Mouse (Mus musculus): ENCODE data around the gene Shq1. TPM values are rescaled to one million over a fixed set of nuclear protein-coding genes. Genes with fewer than 3 reads are reported as not detected.

The Shq1 gene
- 16.6 and 18.6 TPM in 2 replicates for polyA plus RNA-seq (2014; fragmentation: Nextera tagmentation; extraction: Ambion mirVana)

DNA sequence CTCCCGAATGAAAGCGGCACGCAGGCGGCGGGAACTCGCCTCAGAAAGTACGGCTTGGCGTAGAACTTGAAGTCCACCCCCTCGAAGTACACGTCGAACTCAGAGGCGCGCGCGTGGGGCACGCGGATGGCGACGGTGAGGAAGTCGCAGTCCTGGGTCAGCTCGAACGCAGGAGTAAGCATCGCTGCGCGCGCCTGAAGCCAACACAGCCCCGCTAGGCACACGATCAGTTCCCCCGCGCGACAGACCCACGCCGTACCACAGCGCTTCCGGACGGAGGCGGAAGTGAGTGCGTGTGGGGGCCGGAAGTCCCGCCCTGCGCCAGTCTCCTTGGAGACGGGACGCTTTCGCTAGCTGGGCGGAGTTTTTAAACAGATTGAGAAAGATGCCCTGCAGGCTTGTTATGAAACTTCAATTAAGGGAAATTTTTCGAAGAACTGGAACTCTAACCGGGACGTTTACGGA, at the start of gene Shq1:
Gene Shq1 (minus strand): TSS at position 278 of the 465 bp plus-strand sequence.
- Histone ChIP-seq H3K27me3 (replicated peaks; ENCODE audit: control insufficient read depth, insufficient read depth, low read length) (no peaks in the 10 kb centered on the region), H3K9ac (ENCODE audit: low read length) (peak within 1 kb of the TSS; percentile 55), H3K36me3 (ENCODE audit: control insufficient read depth, insufficient read depth, low read length) (no peaks in the 10 kb centered on the region), H3K27ac (ENCODE audit: low read depth) (no peak within 1 kb of the TSS), H3K4me1 (replicated peaks; ENCODE audit: control insufficient read depth, insufficient read depth, low read length) (peaks cover 14% of the 10 kb centered on the region), H3K4me3 (ENCODE audit: low read depth, low read length) (peak within 1 kb of the TSS; percentile 85), H3K9me3 (ENCODE audit: control insufficient read depth, low read length) (no peaks in the 10 kb centered on the region), H3K4me2 (ENCODE audit: low read length) (peak within 1 kb of the TSS; percentile 84)
- under 1% methylated on average over 49 of the region's 49 CpGs for WGBS
- DNase-seq (ENCODE audit: low spot score) = peak; percentile 91
- ATAC-seq (replicated peaks; ENCODE audit: low FRiP score, low TSS enrichment, low read depth) = peak; percentile 89

DNA sequence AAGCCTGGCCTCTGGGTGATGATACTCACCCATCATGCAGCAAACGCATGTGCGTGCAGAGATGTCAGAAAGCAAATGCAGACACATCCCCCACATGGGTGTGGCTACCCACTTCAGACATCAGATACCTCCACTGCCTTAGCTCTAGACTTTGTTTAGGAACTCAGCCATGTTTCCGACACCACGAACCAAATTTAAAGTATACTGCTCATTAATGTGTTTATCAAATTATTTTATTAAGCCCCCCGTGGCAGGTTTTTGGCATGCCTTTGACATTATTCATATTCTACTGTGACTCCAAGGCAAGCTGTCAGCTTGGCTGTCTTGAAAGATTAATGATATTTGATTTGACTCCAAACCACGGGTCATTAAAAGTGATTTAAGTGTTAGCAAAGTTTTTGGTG, 49.1 kb upstream of the Shq1 start:
- WGBS = 54% methylated on average over 6 of the region's 6 CpGs
- Histone ChIP-seq H3K4me3 (ENCODE audit: low read depth, low read length) (no peak overlapping the region), H3K27ac (ENCODE audit: low read depth) (no peak overlapping the region), H3K36me3 (ENCODE audit: control insufficient read depth, insufficient read depth, low read length) (no peaks in the 10 kb centered on the region), H3K4me1 (replicated peaks; ENCODE audit: control insufficient read depth, insufficient read depth, low read length) (no peaks in the 10 kb centered on the region), H3K9ac (ENCODE audit: low read length) (no peak overlapping the region), H3K27me3 (replicated peaks; ENCODE audit: control insufficient read depth, insufficient read depth, low read length) (no peaks in the 10 kb centered on the region), H3K9me3 (ENCODE audit: control insufficient read depth, low read length) (no peaks in the 10 kb centered on the region), H3K4me2 (ENCODE audit: low read length) (no peak overlapping the region)
- ATAC-seq (replicated peaks; ENCODE audit: low FRiP score, low TSS enrichment, low read depth) = no peak
- DNase-seq (ENCODE audit: low spot score) = no peak

DNA sequence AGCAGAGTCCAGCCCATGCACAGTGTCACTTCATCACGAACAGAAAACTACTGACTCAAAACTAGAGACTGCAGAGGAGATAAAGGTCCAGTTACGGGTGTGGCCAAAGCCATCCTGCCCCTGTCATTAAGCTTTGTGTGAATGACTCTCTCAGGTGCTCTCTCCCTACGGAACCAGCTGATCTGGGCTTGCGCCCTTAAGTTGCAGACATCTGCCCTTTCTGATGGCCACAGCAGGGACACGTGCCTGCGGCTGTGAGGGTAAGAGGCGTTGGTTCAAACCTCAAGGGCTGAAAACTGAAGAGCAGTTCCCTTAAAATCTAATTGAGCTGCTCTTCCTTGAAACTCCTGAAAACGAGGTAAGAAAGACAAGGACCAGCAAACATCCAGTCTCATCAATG, 45.9 kb upstream of the Shq1 start:
- 71% methylated on average over 8 of the region's 8 CpGs for WGBS
- Histone ChIP-seq H3K9me3 (ENCODE audit: control insufficient read depth, low read length) (no peaks in the 10 kb centered on the region), H3K27me3 (replicated peaks; ENCODE audit: control insufficient read depth, insufficient read depth, low read length) (no peaks in the 10 kb centered on the region), H3K4me3 (ENCODE audit: low read depth, low read length) (no peak overlapping the region), H3K36me3 (ENCODE audit: control insufficient read depth, insufficient read depth, low read length) (no peaks in the 10 kb centered on the region), H3K27ac (ENCODE audit: low read depth) (no peak overlapping the region), H3K4me2 (ENCODE audit: low read length) (no peak overlapping the region), H3K9ac (ENCODE audit: low read length) (no peak overlapping the region), H3K4me1 (replicated peaks; ENCODE audit: control insufficient read depth, insufficient read depth, low read length) (no peaks in the 10 kb centered on the region)
- DNase-seq (ENCODE audit: low spot score) (no peak), ATAC-seq (replicated peaks; ENCODE audit: low FRiP score, low TSS enrichment, low read depth) (no peak)

DNA sequence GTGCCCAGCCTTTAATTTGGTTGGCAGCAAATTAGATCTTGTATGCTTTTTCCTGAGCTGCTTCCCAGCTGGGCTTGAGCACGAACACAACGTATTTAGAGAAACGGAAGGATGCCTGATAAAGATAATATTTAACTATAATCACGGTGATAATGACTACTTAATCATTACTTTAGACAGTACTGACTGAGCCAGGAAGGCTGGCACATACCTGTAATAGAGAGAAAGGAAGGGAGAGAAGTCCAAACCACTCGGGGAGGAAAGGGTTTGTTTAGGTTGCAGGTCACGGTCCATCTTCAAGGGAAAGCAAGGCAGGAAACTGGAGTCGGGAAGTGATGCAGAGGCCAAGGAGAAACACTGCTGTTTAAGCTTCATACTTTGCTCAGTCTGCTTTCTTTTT, 45.2 kb upstream of the Shq1 start:
- H3K4me2 ChIP-seq (ENCODE audit: low read length) = no peak overlapping the region
- 45% methylated on average over 7 of the region's 7 CpGs for WGBS
- H3K4me1 ChIP-seq (replicated peaks; ENCODE audit: control insufficient read depth, insufficient read depth, low read length) = no peaks in the 10 kb centered on the region
- no peaks in the 10 kb centered on the region for H3K9me3 ChIP-seq (ENCODE audit: control insufficient read depth, low read length)
- ATAC-seq (replicated peaks; ENCODE audit: low FRiP score, low TSS enrichment, low read depth) (no peak), DNase-seq (ENCODE audit: low spot score) (no peak)
- H3K27me3 ChIP-seq (replicated peaks; ENCODE audit: control insufficient read depth, insufficient read depth, low read length) = no peaks in the 10 kb centered on the region
- no peak overlapping the region for H3K9ac ChIP-seq (ENCODE audit: low read length)
- no peaks in the 10 kb centered on the region for H3K36me3 ChIP-seq (ENCODE audit: control insufficient read depth, insufficient read depth, low read length)
- H3K4me3 ChIP-seq (ENCODE audit: low read depth, low read length) = no peak overlapping the region
- H3K27ac ChIP-seq (ENCODE audit: low read depth) = no peak overlapping the region

DNA sequence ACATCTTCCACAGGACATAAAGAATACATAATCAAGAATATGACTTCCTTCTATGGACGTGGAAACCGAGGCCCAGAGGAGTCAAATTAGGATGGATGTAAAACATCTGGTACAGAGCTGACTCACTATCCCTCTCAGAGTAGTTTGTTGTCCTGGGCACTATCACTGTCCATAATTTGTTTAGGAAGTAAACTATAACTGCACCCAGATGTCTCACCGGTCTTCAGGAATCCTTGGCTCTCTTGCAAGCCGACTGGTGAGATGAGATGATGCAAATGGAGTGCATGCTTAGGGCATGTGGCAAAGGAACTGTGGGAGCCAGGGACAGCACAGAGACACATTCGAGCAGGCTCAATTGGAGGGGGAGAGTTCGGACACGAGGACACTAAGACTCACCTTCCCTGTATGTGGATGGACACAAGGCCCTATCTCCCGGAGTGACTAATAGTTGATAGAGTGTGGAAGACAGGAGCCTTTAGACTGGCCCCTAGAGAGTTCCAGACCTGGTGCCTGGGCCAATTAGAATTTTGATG, 44.4 kb upstream of the Shq1 start:
- H3K4me3 ChIP-seq (ENCODE audit: low read depth, low read length) = no peak overlapping the region
- no peak overlapping the region for H3K9ac ChIP-seq (ENCODE audit: low read length)
- H3K27me3 ChIP-seq (replicated peaks; ENCODE audit: control insufficient read depth, insufficient read depth, low read length) = no peaks in the 10 kb centered on the region
- H3K27ac ChIP-seq (ENCODE audit: low read depth) = no peak overlapping the region
- H3K4me1 ChIP-seq (replicated peaks; ENCODE audit: control insufficient read depth, insufficient read depth, low read length) = no peaks in the 10 kb centered on the region
- ATAC-seq (replicated peaks; ENCODE audit: low FRiP score, low TSS enrichment, low read depth) (no peak), DNase-seq (ENCODE audit: low spot score) (no peak)
- 77% methylated on average over 8 of the region's 8 CpGs for WGBS
- H3K9me3 ChIP-seq (ENCODE audit: control insufficient read depth, low read length) = no peaks in the 10 kb centered on the region
- H3K36me3 ChIP-seq (ENCODE audit: control insufficient read depth, insufficient read depth, low read length) = no peaks in the 10 kb centered on the region
- H3K4me2 ChIP-seq (ENCODE audit: low read length) = no peak overlapping the region

DNA sequence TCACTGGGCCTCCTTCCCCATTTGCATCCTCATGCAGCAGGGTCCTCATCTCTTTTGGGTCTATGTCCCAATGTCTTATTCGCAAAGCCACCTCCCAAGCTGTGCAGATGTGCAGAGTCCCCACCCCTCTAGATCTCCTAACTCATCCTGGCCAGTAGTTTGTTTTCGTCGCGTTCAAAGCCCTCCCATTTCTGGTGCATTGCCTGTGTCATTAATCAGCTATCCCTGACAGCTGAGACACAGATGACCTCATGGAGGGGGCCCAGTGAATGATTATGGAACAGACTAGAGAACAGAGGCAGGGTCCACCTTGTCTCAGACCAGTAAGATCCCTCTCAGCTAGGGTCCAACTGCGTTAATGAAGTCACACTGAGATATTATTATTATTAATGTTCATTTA, 39.9 kb upstream of the Shq1 start:
- no peak overlapping the region for H3K4me2 ChIP-seq (ENCODE audit: low read length)
- DNase-seq (ENCODE audit: low spot score) (no peak), ATAC-seq (replicated peaks; ENCODE audit: low FRiP score, low TSS enrichment, low read depth) (no peak)
- H3K9me3 ChIP-seq (ENCODE audit: control insufficient read depth, low read length) = no peaks in the 10 kb centered on the region
- H3K4me1 ChIP-seq (replicated peaks; ENCODE audit: control insufficient read depth, insufficient read depth, low read length) = no peaks in the 10 kb centered on the region
- no peak overlapping the region for H3K4me3 ChIP-seq (ENCODE audit: low read depth, low read length)
- no peak overlapping the region for H3K27ac ChIP-seq (ENCODE audit: low read depth)
- H3K36me3 ChIP-seq (ENCODE audit: control insufficient read depth, insufficient read depth, low read length) = no peaks in the 10 kb centered on the region
- WGBS = 69% methylated on average over 5 of the region's 5 CpGs
- peaks cover 6% of the 10 kb centered on the region; the same call in 1 of the 2 replicates for H3K27me3 ChIP-seq (replicated peaks; ENCODE audit: control insufficient read depth, insufficient read depth, low read length)
- no peak overlapping the region for H3K9ac ChIP-seq (ENCODE audit: low read length)

DNA sequence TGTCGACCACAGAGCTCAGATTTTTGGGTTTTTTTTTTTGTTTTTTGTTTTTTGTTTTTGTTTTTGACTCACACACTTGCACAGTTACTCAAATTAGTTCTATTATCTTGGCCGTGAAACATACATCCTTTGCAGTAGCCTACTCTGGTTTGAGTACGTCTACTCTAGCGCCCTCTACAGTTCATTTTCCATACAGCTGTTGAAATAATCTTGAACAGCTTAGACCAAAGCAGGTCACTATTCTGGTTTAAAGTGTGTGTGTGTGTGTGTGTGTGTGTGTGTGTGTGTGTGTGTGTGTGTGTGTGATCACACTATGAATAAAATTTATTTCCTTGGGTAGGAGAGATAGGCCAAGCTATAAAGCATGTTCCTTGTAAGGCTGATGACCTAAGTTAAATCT, 39.2 kb upstream of the Shq1 start:
- DNase-seq (ENCODE audit: low spot score) = no peak
- Histone ChIP-seq H3K9me3 (ENCODE audit: control insufficient read depth, low read length) (no peaks in the 10 kb centered on the region), H3K4me2 (ENCODE audit: low read length) (no peak overlapping the region)

DNA sequence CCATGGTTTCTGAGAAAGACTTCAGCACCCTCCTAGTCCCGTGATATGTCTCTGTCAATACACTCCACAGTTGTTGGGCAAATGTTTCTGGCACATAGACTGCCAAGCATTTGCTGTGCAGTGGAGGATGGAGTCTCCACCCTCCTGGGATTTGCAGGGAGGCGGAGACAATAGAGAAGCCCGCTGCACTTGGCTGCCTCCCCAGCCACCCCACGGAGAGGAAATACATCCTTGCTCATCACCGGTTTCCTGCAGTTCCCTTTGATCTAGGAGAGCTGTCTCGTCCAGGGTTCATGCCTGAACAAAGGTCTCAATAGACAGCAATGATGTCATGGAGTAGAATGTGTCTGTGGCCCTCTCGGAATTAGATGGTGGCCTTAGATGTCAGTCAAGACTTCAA, 38.5 kb upstream of the Shq1 start:
- Histone ChIP-seq H3K4me1 (replicated peaks; ENCODE audit: control insufficient read depth, insufficient read depth, low read length) (peaks cover 4% of the 10 kb centered on the region; the same call in 1 of the 2 replicates), H3K9ac (ENCODE audit: low read length) (no peak overlapping the region), H3K4me2 (ENCODE audit: low read length) (no peak overlapping the region), H3K27ac (ENCODE audit: low read depth) (no peak overlapping the region), H3K4me3 (ENCODE audit: low read depth, low read length) (no peak overlapping the region), H3K36me3 (ENCODE audit: control insufficient read depth, insufficient read depth, low read length) (no peaks in the 10 kb centered on the region), H3K27me3 (replicated peaks; ENCODE audit: control insufficient read depth, insufficient read depth, low read length) (peaks cover 16% of the 10 kb centered on the region), H3K9me3 (ENCODE audit: control insufficient read depth, low read length) (no peaks in the 10 kb centered on the region)
- DNase-seq (ENCODE audit: low spot score) (peak; percentile 53), ATAC-seq (replicated peaks; ENCODE audit: low FRiP score, low TSS enrichment, low read depth) (no peak)
- WGBS = 40% methylated on average over 7 of the region's 7 CpGs

More for the DNA sequence above, 39.2 kb upstream of the Shq1 start:
- Histone ChIP-seq H3K4me3 (ENCODE audit: low read depth, low read length) (no peak overlapping the region), H3K9ac (ENCODE audit: low read length) (no peak overlapping the region), H3K27ac (ENCODE audit: low read depth) (no peak overlapping the region), H3K4me1 (replicated peaks; ENCODE audit: control insufficient read depth, insufficient read depth, low read length) (peaks cover 3% of the 10 kb centered on the region; the same call in 1 of the 2 replicates), H3K36me3 (ENCODE audit: control insufficient read depth, insufficient read depth, low read length) (no peaks in the 10 kb centered on the region), H3K27me3 (replicated peaks; ENCODE audit: control insufficient read depth, insufficient read depth, low read length) (peaks cover 13% of the 10 kb centered on the region)
- ATAC-seq (replicated peaks; ENCODE audit: low FRiP score, low TSS enrichment, low read depth) = no peak
- 43% methylated on average over 4 of the region's 4 CpGs for WGBS

DNA sequence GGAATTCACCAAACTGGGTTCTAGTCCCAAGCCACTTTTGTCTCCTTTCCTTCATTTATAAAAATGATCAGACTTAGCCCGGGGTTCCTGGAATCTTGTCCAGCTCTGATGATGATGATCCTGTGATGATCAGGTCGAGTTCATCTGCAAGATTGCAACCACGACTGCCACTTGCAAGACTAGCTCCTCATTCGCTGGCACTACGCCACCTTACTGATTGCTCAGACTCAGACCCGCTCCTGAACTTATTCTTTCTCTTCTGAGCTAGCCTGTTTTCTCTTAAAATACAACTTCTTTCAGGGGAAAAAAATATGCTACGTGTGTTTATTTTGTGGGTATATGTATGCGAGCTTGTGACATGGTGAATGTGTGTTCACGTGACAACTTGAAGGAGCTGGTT, 38.0 kb upstream of the Shq1 start:
- WGBS = 78% methylated on average over 9 of the region's 9 CpGs
- no peaks in the 10 kb centered on the region for H3K9me3 ChIP-seq (ENCODE audit: control insufficient read depth, low read length)

More for the DNA sequence above, 38.0 kb upstream of the Shq1 start:
- no peak overlapping the region for H3K4me3 ChIP-seq (ENCODE audit: low read depth, low read length)
- no peak overlapping the region for H3K4me2 ChIP-seq (ENCODE audit: low read length)
- peaks cover 19% of the 10 kb centered on the region for H3K27me3 ChIP-seq (replicated peaks; ENCODE audit: control insufficient read depth, insufficient read depth, low read length)
- ATAC-seq (replicated peaks; ENCODE audit: low FRiP score, low TSS enrichment, low read depth) (no peak), DNase-seq (ENCODE audit: low spot score) (peak; percentile 38)
- no peaks in the 10 kb centered on the region for H3K36me3 ChIP-seq (ENCODE audit: control insufficient read depth, insufficient read depth, low read length)
- H3K9ac ChIP-seq (ENCODE audit: low read length) = no peak overlapping the region
- H3K27ac ChIP-seq (ENCODE audit: low read depth) = no peak overlapping the region
- H3K4me1 ChIP-seq (replicated peaks; ENCODE audit: control insufficient read depth, insufficient read depth, low read length) = peaks cover 4% of the 10 kb centered on the region; the same call in 1 of the 2 replicates
